Mouse (Mus musculus): Measurements from ENCODE around the gene Atf6.

DNA sequence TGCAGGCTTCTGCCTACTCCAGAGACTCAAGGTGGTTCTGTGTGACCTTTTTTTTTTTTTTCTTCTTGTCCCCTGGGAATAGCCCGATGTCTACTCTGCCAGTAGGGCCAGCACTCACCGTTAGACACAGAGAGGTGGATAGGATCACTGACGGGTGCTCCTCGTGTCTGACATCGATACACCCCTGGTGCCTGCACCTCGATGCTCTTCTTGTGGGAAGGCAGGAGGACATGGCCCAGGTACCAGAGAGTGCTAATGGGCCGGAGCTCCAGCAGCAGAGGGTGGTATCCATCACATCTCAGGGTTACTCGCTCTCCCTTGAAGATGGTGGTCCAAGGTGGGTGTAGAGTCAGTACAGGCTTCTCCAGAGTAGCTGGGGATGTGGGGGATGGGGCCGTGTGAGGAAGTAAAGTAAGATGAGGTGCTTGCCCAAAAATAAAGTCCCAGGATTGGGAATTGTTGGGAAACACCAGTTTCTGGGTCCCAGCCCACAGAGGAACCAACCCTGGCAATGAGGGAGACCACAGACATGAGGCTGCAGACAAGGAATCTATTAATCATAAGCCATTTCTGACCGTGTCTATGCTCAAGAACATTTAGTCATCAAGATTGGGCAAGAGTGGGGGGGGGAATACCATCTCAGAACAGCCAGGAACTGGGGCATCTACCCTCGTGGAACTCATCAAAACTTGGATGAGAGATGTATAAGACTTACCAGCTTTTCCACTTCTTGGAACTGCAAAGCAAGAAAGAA is 44.5 kb upstream of the Atf6 start:
- no peak for TF ChIP-seq CTCF (IDR thresholded peaks at IDR 0.05; ENCODE audit: low read depth)
- no peak for TF ChIP-seq EP300 (IDR thresholded peaks at IDR 0.05; ENCODE audit: low read depth)

All from liver, postnatal 0 days (tissue).